In the genomic region with DNA sequence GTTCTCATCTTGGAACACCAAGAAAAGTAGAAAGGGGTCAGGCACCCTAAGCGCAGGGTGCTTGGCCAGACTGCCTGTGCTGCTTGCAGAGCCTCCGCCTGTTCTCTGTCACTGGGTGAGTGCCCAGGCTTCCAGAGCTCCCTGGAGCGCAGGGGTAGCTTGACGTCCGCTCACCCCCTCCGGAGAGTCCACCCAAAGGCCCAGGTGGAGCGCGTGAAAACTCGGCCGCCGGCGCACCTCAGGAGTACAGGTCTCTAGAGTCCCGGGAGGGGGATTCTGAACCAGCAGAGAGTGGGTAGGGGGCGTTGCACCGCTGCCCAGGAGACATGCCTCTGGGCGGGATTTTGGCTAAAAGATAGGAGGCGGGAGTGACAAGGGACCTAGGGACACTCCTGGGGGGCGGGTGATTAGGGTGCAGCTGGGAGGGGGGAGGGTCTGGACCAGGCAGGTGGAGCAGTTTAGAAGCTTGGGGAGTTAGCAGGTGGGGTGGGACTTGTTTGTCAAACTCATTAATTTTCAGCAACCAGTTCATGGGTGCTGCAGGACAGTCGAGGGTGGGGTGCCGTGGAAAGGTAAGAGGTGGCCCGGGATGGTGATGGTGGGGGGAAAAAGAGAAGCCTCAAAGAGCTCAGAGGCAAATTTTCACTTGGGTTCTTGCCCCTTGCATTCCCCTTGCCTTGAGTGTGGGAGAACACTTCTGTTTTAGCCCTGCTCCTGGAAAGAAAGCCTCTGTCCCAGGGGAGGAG, we compare ENCODE assay signal across 8 mouse cellular contexts. TPM values are rescaled to one million over a fixed set of nuclear protein-coding genes. Genes with fewer than 3 reads are reported as not detected.
DNase-seq lines count a peak whose midpoint lies in the region; ATAC-seq lines count a peak whose summit lies in the region.

No protein-coding gene starts in this region.

- H3K9me3 ChIP-seq in kidney, embryonic 14.5 days (ENCODE audit: control insufficient read depth, low read length) = no peaks in the 10 kb centered on the region
- H3K9me3 ChIP-seq in heart, embryonic 10.5 days = no peaks in the 10 kb centered on the region
- no peaks in the 10 kb centered on the region for H3K9me3 ChIP-seq in midbrain, embryonic 13.5 days

- under 1% methylated on average over 21 of the region's 21 CpGs for WGBS in kidney, embryonic 14.5 days
- WGBS in heart, embryonic 10.5 days = under 1% methylated on average over 21 of the region's 21 CpGs
- 2% methylated on average over 21 of the region's 21 CpGs for WGBS in midbrain, embryonic 13.5 days

- H3K4me3 ChIP-seq in kidney, embryonic 14.5 days (ENCODE audit: low read length) = peak overlapping the region; percentile 36
- H3K4me3 ChIP-seq in heart, embryonic 10.5 days = peak overlapping the region; percentile 69
- peak overlapping the region; percentile 67 for H3K4me3 ChIP-seq in midbrain, embryonic 13.5 days (replicated peaks)

- H3K9ac ChIP-seq in kidney, embryonic 14.5 days (ENCODE audit: low read depth, low read length) = 0 out of 2 replicates have a peak overlapping the region, but pooled peaks have one; percentile 40
- H3K9ac ChIP-seq in midbrain, embryonic 13.5 days (replicated peaks) = peak overlapping the region; percentile 73

- H3K36me3 ChIP-seq in kidney, embryonic 14.5 days (ENCODE audit: control insufficient read depth, insufficient read depth, low read length) = no peaks in the 10 kb centered on the region
- H3K36me3 ChIP-seq in heart, embryonic 10.5 days = no peaks in the 10 kb centered on the region
- no peaks in the 10 kb centered on the region for H3K36me3 ChIP-seq in midbrain, embryonic 13.5 days

- DNase-seq in kidney, postnatal 14 days = no peak
- peak; percentile 73 for DNase-seq in cerebellum, adult 9-10 months
- no peak for DNase-seq in heart, embryonic 10.5 days (ENCODE audit: low spot score)
- DNase-seq in layer of hippocampus, adult 9-11 months = peak; percentile 13
- DNase-seq in testis, postnatal 10 days (ENCODE audit: low spot score) = peak; percentile 46
- no peak for DNase-seq in gastrocnemius, adult 8-10 months (ENCODE audit: low spot score in 2 of 2)

- peaks cover 34% of the 10 kb centered on the region for H3K27me3 ChIP-seq in kidney, embryonic 14.5 days (ENCODE audit: control insufficient read depth, insufficient read depth, low read length)
- peaks cover 26% of the 10 kb centered on the region for H3K27me3 ChIP-seq in heart, embryonic 10.5 days (ENCODE audit: insufficient read depth, poor library complexity, severe bottlenecking)
- H3K27me3 ChIP-seq in midbrain, embryonic 13.5 days = peaks cover 19% of the 10 kb centered on the region

- peak overlapping the region; percentile 56 for H3K4me2 ChIP-seq in kidney, embryonic 14.5 days (replicated peaks; ENCODE audit: low read depth, low read length)
- H3K4me2 ChIP-seq in midbrain, embryonic 13.5 days (replicated peaks) = peak overlapping the region; percentile 91

- peaks cover 13% of the 10 kb centered on the region for H3K4me1 ChIP-seq in kidney, embryonic 14.5 days (ENCODE audit: control insufficient read depth, insufficient read depth, low read length)
- peaks cover 12% of the 10 kb centered on the region for H3K4me1 ChIP-seq in heart, embryonic 10.5 days
- peaks cover 24% of the 10 kb centered on the region for H3K4me1 ChIP-seq in midbrain, embryonic 13.5 days (replicated peaks)

- no peak overlapping the region for H3K27ac ChIP-seq in kidney, embryonic 14.5 days (ENCODE audit: low read depth, low read length)
- peak overlapping the region; percentile 69; the same call in 1 of the 2 replicates for H3K27ac ChIP-seq in heart, embryonic 10.5 days
- peak overlapping the region; percentile 30 for H3K27ac ChIP-seq in midbrain, embryonic 13.5 days

- ATAC-seq in kidney, embryonic 14.5 days (ENCODE audit: low FRiP score, low TSS enrichment) = peak; percentile 65
- ATAC-seq in midbrain, embryonic 13.5 days = peak; percentile 80

RNA-seq across cellular contexts. Expression of gene Kcnj3, which starts 0.7 kb away (rescaled TPM):
- polyA plus RNA-seq in kidney, embryonic 14.5 days (2014; fragmentation: Nextera tagmentation; extraction: Ambion mirVana) = not detected in 2 replicates
- polyA plus RNA-seq in heart, embryonic 10.5 days (2016; fragmentation: Nextera tagmentation; extraction: Ambion mirVana) = 2.6 and 4.5 TPM in 2 replicates
- polyA plus RNA-seq in midbrain, embryonic 13.5 days (2015; fragmentation: Nextera tagmentation; extraction: Ambion mirVana) = 2.4 and 2.7 TPM in 2 replicates
- total RNA-seq in gastrocnemius, adult 8-10 months (2022) = 1 to 10 TPM in 1 of 4 experiments, under 1 TPM in 3; 0.24 to 1.0 (median 0.36) TPM

Comparison
In these comparisons a context has a peak if more than half of its experiments do, and no peak if none do; other contexts are left out.
1. DNase-seq: peak in cerebellum, adult 9-10 months (single experiment), layer of hippocampus, adult 9-11 months (single experiment) and testis, postnatal 10 days (single experiment); none in kidney, postnatal 14 days (single experiment), heart, embryonic 10.5 days (single experiment) and gastrocnemius, adult 8-10 months (0 of 2).
2. Peak in every context shown above with its lines, with median percentiles within 50 percentile points of each other: H3K4me3 ChIP-seq.